Mouse (Mus musculus) lung, postnatal 0 days (tissue): ENCODE data around the gene Trappc5.

Source experiments
- CTCF ChIP-seq: IDR thresholded peaks from 2 replicates; pipeline ENCODE4 v1.5.1; 2016; ENCODE audit warnings: antibody characterized with exemption, mild to moderate bottlenecking
- EP300 ChIP-seq: IDR thresholded peaks from 2 replicates; pipeline ENCODE4 v1.6.1; 2016; ENCODE audit warnings: antibody characterized with exemption, mild to moderate bottlenecking, control low read depth

GRCm38 (mm10) chr8:3684530-3684929, 8.4 kb downstream of the Trappc5 start:
- TF ChIP-seq CTCF (no peak), EP300 (no peak)
